Mouse (Mus musculus) thymus, postnatal 14 days (tissue): Measurements from ENCODE around the gene Elk4.
A peak's percentile ranks its signal among the peaks of the same experiment; 100 is the strongest.

Source experiments
- DNase-seq: peaks from one replicate; pipeline ENCODE4 v3.0.0; 2021

The Elk4 gene

DNA sequence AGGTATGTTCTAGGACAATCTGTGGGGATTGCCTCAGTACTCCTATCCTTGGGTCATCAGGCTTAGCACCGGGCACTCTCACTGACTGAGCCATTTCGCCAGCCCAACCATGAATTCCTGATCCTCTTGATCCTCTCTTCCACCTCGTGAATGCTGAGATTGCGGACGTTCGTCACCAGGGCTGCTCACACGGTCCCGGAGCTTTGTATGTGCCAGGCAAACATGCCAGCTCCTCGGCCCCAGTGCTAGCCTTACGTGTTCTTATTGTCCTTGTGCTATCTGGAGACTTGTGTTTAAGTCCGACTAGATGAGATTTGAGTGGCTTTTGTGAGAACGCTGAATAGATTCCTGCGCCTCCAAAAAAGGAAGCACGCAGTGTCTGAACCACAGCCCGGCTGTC is 20.0 kb upstream of the Elk4 start:
- DNase-seq = no peak

DNA sequence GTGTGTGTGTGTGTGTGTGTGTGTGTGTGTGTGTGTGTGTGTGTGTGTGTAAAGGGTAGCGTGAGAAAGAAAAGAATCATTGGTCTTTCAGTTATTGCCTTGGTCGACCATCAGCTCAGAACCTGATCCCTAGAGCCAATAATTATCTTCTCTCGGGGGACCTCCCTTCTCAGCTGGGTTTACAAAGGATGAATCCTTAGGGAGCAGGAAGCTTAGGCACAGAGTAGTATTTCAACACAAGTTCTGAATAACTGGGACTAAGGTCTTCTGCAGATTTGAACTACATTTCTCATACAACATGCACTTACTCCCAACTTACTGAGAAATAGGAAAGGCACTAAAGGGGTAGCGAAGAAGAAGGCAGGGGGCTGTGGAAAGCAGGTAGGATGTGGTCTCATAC is 17.9 kb upstream of the Elk4 start:
- no peak for DNase-seq

DNA sequence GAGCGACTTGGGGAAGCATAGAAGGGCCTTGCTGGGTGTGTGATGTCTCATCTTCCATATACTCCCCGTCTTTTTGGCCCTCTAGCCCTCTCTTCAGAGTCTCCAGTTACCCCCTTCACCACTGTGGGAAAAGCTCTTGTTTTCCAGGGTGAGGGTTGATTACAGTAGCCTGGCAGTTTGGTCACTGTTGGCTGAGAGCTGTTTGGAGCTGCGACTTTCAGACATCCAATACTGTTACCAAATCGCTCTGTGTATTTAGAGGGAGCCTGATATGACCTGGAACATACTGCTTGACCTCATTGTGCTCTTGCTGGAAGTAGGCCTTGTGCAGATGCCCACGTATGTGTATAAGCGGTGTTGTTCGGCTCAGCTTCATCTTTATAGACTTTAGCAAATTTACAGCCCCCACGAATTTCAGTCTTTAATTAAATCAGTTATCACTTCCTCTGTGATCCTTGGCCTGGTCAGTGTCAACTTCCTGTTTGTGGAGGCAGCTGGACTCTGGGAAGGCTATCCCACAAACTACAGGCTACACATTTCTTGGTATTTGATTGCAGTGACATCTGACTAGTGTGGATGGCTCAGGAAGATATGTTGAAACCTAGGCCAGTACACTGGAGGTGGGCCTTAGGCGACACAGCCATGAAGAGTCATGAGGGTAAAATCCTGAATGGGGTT is 17.2 kb upstream of the Elk4 start:
- DNase-seq = no peak

DNA sequence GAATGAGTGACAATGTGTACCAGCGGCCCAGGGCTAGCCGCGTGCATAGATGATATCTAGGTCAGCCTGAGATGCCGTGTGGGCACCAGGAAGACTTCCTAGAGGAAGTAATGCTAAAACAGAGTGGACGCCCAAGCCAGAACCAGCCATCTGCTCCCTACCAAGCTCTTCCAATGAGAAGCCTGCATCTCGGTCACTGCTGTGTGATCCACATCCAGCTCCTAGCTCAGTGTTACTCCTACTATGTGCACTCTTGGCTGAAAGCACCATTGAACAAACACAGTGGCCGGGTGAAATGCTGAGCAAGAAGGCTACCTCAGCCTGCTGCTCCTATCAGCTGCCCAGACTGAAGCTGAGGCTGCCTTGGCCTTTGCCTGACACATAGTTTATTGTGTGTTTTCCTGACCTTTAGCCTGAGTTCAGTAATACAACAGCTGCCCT is 14.8 kb upstream of the Elk4 start:
- no peak for DNase-seq

DNA sequence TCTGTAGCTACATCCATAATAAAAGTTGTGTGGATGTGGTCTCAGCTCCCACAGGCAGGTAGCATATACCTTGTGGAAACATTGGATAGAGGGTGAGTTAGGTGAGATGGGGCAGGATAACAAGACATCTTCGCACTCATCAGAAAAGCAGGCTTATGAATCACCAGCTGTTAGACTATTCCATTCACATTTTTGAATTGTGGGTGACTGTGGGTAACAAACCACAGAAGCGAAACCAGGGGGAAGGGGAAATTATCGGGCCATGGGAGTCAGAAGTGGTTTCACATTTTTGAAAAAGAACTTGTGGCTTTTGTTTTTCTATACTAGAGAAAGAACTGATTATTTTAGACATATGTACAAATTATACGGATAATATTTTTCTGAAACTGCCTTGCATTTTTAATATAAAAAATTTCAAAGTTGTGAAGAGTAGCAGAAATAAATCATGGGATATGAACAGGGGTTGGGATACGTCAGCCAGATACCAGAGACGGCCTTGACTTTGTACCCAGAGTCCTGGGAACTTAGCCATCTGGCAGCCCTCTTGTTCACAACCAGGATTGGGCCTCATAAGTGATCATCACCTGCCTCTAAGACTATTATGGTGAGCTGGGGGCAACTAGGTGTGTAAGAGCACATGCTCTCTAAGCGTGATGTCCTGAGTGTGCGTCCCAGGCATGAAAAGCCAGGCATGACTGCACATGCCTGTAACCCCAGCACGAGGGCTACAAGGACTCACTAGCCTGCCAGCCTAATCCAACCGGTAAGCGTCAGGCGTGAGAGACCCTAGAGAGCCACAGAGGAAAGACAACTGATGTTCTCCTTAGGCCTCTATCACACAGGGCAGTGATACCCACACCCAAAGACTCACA is 14.0 kb upstream of the Elk4 start:
- DNase-seq = no peak

DNA sequence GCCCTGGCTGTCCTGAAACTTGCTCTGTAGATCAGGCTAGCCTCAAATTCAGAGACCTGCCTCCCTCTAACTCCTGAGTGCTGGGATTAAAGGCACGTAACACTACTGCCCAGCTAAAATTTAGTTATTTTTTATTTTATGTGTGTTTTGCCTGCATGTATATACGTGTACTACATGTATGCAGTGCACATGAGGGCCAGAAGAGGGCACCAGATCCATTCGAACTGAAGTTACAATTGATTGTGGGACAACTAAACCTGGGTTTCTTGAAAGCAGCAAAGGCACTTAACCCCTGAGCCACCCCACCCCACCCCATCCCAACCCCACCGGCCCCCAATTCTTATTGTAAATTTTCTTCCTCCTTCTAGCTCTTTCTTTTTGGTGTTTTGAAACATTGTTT is 12.3 kb upstream of the Elk4 start:
- DNase-seq = peak; percentile 84

DNA sequence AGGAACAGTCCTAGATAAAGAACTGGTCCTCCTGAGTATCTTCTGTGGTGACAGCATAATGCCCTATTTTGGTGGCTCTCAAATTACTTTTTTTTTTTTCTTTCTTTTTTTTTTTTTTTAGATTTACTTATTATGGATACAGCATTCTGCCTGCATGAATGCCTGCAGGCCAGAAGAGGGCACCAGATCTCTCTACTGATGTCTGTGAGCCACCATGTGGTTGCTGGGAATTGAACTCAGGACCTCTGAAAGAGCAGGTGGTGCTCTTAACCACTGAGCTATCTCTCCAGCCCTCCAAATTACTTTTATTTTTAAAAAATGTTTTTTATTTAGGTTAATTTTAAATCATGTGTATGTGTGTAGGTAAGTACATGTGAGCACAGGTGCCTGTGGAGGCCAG is 6.9 kb upstream of the Elk4 start:
- peak; percentile 47 for DNase-seq

DNA sequence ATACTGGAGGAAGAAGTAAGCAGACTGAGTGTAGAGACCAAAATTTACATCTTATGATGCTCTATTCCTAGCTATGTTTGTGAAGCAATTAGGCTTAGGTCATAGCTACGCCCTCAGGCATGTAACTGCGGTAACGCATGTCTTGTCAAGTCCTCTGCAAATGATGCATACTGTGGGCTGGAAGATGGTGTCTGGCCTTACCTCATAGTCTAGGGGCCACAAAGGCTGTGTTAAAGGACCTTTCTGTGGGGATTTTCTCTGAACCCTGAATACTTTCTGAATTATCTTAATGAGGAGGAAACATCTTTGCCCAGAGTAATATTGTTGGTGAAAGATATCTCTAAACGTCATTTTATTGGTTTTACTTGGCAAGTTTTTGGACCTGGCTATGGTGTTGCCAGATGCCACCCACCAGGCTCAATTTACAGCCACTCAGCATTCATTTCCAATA is 5.5 kb upstream of the Elk4 start:
- DNase-seq = no peak

DNA sequence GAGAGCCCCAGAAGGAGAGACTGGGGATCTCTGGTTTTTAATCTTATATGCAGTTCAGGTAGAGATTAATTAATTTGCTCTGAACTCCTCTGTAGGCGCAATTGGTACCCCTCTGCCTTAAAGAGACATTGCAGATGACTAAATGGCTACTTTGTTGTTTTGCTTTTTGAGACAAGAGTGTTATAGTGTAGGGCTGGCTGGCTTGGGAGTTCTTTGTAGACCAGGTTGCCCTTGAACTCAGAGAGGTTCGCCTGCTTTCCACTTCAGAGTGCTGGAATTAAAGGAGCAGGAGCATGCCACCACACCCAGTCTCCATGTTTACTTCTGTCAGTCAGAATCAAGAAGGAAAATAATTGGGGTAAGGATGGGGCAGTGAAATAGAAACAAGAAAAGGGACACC is 4.3 kb upstream of the Elk4 start:
- no peak for DNase-seq

DNA sequence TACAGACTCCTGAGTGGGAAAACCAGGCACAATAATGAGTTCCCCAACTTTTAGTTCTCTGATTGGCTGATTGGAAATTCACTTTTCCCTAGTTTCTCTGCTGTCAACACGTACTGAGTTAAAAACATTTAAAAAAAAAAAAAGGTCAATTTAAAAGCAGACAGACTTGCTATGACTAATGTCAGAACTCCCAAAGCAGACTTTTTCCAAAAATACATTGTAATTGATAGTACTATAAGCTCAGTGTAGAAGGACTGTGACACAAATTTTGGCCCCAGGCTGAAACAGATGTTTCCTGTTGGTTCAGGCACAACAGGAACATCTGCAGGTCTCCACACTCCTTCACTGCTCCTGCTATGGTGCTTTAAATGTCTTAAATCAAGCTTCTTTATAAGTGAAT is 3.6 kb upstream of the Elk4 start:
- peak; percentile 30 for DNase-seq

DNA sequence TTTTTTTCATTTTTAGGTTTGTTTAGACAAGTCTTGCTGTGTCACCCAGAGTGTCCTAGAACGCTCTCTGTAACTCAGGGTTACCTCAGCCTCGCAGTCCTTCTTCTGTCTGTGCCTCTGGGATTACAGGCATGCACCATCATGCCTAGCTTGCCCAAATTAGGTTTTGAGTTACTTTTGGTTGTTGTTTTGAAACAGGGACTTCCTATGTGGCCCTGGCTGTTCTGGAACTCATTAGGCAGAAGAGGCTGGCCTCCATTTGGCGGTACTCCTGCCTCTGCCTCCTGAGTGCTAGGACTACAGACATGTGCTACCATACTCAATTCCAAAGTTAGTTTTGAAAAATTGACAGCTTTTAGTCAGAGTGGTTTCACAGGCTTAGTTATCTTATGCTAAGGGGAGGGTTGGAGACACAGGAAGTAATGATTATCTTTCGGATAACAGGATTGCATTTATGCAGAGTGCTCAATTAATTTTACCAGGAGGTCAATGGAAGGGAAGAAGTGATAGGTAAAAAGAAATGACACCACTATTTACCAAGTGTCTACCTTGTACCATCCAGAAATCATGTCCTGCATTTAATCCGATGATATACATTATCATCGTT is 2.7 kb upstream of the Elk4 start:
- no peak for DNase-seq

DNA sequence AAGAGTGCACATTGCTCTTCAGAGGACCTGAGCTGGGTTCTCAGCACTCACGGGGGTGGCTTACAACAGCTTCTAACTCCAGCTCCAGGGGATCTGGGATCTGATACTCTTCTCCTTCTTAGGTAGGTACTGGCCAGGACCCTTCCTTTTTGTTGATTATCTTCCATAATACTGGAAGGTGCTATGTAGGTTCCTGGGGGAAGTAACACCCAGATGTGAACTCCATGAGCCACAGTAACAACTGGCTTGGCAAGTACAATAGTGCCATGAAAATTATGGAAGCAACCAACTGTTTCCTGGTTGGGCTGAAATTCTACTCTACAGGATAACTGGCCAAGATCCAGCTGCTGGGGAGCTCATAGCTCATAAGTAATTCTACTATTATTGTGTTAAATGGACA is 1.9 kb upstream of the Elk4 start:
- DNase-seq = no peak

DNA sequence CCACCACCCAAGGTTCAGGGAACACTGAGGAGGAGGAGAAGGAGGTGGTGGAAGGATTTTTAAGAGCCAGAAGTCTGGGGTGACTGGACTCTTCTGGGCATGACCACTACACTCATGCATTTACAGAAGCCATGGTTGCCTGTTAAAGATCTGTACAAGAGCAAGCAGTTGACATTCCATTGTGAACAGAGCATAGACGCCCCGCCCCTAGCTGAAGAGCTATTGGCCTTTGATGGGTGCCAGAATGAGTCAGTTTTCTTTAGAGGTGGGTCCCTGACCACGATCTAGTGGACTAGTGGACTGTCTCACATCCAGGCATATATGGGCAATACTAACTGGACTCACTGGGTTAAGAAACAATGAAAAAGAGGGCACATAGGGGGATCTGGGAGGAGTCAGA is 1.4 kb upstream of the Elk4 start:
- no peak for DNase-seq

DNA sequence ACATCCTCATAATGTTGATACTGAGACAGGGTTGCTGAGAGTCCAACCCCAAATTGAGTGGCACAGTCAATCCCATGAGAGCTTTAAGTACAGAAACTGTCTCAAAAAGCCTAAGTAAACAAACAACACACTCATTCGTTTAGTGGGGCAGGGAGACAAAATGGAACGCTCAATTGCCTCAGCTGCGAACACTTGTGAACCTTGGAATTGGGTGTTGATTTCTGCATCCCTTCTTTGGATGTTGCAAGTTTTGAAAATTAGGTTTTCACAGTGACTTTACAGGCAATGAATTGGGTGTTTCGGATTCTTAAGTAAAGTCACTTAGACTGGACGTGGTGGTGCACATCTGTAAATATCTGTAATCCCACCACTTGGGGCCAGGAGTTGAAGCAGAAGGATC is 686 bp upstream of the Elk4 start:
- DNase-seq = no peak

DNA sequence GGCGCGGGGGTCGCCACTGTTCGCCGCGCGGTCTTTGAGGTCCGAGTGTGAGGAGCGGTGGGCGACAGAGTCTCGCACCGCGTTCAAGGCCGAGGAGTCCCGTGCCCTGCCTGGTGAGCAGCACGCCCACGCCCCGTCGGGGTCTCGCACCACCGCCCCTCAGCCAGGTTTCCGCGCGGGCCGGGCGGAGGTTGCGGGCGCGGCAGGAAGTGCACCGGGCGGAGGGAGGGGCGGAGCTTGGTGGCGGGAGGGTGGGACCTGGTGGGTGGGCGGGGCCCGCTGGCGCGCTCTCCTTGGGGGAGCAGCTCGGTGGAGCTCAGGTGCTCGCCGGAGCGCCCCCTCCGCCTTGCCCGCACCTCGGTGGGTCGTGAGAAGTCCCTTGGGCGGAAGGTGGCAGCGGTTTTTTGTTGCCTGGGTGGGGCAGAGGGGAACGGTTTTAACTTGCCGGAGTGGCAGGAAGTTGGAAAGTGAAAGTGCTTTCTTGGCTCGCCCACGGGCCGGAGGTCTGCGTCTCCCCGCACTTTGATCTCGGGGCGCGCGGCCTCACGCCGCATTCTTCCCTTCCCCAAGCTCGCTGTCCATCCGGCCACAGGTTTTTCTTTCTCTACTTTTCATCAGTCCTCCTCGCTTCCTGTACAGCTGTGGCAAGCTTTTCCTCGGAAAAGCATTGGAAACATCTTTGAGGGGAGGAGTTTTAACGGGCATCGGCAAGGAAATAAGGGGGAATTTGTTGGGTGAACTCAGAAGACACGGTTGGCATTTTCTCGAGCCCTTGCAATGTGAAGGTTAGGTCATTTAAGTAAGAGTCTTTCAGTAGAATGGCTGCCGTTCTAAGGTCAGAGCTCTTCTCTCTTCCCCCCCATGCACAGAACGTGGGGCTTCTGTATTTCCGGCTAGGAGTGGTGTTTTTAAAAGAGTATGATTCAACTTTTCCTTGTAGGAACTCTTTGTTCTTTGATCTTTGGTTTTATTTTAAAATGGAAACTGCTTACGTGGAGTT is 721 bp downstream of the Elk4 start:
- DNase-seq = peak; percentile 97

DNA sequence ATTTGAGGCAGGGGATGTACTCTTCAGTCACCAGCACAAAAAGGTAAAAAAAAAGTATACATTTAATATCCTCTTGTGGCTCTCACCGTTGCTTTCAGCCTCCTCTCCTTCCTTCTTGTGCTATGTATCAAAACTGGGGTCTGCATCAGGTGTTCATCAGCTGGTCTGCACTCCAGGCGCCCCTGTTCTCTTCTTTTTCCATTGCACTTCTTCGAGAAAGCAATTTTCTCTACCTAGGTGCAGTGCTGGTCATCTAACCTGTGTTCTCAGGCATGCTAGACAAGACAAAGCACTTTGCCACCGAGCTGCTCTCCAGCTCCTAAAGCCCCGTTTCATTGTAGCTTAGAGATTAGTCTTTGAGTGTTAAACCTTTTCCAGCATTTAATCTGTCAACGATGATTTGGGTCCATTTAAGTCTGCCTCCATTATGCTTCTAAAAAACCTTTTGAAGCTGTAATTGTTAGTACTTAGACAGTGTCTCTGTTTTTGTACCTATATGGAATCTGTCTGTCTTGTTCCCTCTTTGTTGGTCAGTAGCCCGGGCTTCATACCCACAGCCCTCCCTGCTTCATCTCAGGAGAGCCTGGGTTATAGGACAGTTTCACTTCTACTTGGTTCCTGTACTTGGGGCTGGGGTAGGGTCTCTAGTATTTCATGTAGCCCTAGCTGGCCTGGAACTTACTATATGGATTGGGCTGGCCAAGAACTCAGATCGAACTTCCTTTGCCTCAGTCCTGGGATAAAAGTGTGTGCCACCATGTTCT is 1.7 kb downstream of the Elk4 start:
- peak; percentile 33 for DNase-seq

DNA sequence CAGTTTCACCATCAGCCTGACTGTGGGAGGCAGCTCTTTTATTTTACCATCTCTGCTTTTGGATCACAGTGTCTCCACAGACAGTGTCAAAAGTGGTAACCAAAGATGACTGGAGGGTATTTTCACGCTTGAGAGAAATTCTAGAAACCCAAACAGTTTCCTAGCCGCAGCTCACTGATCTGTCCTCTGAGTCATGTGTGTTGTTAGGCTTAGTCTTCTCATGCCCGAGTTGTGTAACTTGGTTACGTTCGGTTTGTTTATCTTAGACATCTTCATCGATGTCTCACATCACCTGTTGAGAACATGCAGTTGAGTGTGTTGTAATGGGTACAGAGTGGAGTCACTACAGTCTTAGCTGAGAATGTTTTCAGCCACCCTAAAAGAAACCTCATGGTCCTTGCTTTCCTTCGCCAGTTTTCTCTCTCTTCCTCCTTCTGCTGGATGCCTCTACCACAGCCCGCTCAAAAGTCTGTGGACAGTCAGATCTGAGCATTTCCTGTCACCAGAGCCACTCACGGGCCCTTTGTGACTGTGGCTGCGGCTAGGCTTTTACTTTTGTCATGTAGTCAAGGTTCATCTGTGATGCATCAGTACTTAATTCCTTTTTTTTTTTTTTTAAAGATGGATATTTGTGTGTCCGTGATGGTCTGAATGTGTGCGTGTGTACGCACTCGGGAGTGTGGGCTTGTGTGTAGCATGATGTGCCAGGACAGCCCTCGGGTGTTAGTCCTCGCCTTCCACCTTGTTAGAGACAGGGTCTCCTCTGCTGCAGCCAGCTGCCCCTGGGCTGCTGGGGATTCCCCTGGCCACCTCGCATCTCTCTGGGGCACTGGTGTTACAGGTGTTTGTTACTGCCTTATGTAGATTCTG is 3.5 kb downstream of the Elk4 start:
- DNase-seq = peak; percentile 66

DNA sequence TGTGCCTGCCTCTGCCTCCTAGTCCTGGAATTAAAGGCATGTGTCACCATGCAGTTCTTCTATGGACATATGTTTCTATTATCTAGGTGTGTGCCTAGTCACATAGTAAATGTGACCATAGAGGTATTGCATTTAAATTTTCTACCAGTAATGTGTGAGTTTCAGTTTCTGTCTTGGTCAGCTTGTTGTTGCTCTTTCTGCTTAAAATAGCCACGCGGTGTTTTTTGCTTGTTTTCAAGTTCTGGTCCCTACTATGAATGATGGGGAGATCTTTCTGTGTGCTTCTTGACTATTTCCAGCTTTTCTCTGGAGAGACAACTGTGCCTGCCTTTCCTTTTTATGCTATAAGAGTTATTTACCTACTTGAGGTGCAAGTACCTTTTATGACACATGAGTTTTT is 4.4 kb downstream of the Elk4 start:
- no peak for DNase-seq

DNA sequence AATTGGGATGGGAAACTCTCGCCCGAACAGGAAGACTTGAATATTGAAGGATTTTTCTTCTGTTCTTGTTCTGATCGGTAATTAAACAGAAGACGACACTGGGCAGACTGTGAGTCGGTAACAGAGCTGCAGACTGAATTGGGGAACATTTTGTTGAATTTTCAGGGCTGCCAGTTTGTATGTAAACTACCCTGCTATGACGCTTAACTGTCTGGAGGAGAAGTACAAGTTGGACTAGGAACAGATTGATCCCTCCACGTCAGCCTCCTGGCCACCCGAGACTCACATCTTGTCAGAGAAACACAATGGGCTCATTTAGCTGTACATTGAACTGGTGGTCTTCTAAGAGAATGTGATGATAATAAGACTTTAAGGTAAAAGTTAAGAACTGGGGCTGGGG is 5.5 kb downstream of the Elk4 start:
- no peak for DNase-seq

DNA sequence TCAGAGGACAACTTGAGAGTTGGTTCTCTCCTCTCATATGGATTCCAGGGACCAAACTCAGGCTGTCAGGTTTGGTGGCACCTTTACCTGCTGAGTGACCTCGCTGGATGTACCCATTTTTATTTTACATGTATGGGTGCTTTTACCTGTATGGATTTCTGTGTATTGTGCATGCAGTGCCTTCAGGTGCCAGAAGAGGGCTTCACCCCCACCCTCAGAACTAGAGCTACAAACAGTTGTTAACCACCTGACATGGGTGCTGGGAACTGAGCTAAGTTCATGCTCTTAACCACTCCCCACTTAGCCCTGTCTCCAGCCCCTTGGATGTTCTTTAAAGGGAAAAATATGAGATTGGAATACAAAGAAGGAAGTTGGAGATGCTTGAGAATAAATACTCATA is 7.4 kb downstream of the Elk4 start:
- peak; percentile 28 for DNase-seq

DNA sequence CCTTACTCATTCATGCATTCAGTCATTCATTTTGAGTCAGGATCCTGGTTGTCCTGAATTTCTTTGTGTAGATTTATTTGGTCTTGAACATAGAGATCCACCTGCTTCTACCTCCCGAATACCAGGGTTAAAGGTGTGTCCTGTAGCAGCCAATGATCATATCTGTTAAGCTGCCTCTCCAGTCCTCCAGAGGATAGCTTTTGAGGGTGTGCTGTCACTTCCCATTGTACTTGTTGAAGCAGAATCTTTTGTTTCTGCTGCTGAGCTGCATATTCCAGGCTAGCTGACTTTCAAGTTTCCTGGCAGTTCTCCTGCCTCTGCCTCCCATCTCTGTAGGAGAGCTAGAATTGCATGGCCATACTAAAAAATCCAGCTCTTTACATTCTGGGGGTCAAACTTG is 9.3 kb downstream of the Elk4 start:
- no peak for DNase-seq
